Mouse (Mus musculus): ENCODE measurements around the gene Gm29644. TPM values are rescaled to one million over a fixed set of nuclear protein-coding genes. Genes with fewer than 3 reads are reported as not detected.

Gene Gm29644
- not detected for polyA plus RNA-seq (2017; shearing (Covaris generic))

DNA sequence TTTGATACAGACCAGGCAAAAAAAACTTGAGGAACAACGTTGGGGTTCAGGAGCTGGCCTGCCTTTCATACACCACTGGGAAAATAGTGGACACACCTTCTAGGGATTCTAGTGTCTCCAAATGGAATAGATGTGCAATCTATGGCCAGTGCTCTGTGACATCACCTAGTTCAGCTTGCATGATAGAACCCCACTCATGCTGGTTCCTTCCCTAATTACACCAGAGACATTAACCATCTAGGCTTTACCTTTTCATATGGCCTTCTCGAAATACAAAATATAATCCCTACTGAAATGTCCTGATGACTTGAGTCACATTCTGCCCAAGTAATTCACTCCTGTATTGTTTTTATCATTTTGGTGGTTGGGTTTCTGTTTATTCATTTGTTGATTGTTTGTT, at the start of gene Gm29644, which contains the start of gene Gm29423:
Gm29644 (minus strand) TSS at position 157 of the 400 bp plus-strand sequence.
Gm29423 (minus strand) TSS at position 101 of the 400 bp plus-strand sequence.

DNA sequence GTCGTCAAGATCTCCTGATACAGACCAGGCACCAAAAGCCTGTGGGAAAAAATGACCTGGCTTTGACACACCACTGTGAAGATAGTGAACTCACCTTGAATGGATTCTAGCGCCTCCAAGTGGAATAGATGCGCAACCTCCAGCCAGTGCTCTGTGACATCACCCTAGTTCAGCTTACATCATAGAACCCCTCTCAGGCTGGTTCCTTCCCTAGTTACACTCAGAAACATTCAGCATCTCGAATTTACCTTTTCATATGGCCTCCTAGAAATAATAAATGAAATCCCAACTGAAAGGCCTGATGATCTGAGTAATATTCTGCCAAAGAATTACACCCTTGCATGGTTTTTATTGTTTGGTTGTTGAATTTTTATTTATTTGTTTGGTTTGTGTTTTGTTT, 29.6 kb downstream of the Gm29644 start, which contains the start of gene Gm21118:
Gm21118 (minus strand) TSS at position 101 of the 400 bp plus-strand sequence.

Other genes with a start within 250 kb of the Gm29644 start
- gene Gm21118, start 29.7 kb downstream of the Gm29644 start, polyA plus RNA-seq (2017; shearing (Covaris generic)): not detected
- not detected for gene Gm29423, start 56 bp downstream of the Gm29644 start, polyA plus RNA-seq (2017; shearing (Covaris generic))
- gene Gm20888, start 138.5 kb upstream of the Gm29644 start, polyA plus RNA-seq (2017; shearing (Covaris generic)): not detected

All from inflammation-experienced regulatory T-cells, adult 16 weeks (primary cell).